Mouse (Mus musculus) brain, embryonic 14.5 days (tissue): ENCODE results near the gene Mfng.

Source experiments
- CTCF ChIP-seq: fragments of 200-500 bp; IDR thresholded peaks from 2 replicates; pipeline ENCODE4 v1.5.1; 2012; ENCODE audit warnings: inconsistent platforms, mild to moderate bottlenecking, moderate library complexity, borderline replicate concordance; ENCODE audit not compliant: insufficient read depth, insufficient read length; ENCODE audit errors: extremely low read depth
- POLR2A ChIP-seq: fragments of 200-500 bp; IDR thresholded peaks from 2 replicates; pipeline ENCODE4 v1.6.1; 2012; ENCODE audit warnings: mild to moderate bottlenecking, inconsistent platforms, borderline replicate concordance; ENCODE audit not compliant: poor library complexity, insufficient read depth, insufficient read length, severe bottlenecking; ENCODE audit errors: extremely low read depth

GRCm38 (mm10) chr15:78750608-78751350, 22.5 kb downstream of the Mfng start:
- TF ChIP-seq POLR2A = no peak
- TF ChIP-seq CTCF = no peak
